Mouse (Mus musculus): ENCODE measurements around the gene Sertad1. TPM values are rescaled to one million over a fixed set of nuclear protein-coding genes. Genes with fewer than 3 reads are reported as not detected.

Gene Sertad1
- polyA plus RNA-seq, 1 experiment from 2014 or later: 25.1 TPM

DNA sequence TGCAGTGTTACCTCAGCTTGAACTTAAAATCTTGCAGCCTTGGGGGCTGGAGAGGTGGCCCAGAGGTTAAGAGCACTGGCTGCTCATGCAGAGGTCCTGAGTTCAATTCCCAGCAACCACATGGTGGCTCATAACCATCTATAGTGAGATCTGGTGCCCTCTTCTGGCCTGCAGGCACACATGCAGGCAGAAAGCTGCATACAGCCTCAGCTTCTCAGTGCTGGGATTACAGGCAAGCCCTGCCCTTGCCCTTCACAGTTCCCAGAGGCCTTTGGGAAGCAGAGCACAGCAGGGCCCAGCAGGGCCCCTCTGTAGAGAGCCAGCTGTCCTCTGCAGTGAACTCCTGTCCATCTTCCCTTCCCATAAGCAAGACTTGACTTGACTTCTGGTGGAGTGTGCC is 33.4 kb downstream of the Sertad1 start:
- peaks cover 42% of the 10 kb centered on the region for H3K36me3 ChIP-seq (replicated peaks)
- H3K27me3 ChIP-seq (replicated peaks; ENCODE audit: low read depth, poor library complexity, severe bottlenecking): no peaks in the 10 kb centered on the region
- no peak for DNase-seq (ENCODE audit: low spot score)
- H3K4me1 ChIP-seq: peaks cover 5% of the 10 kb centered on the region
- H3K27ac ChIP-seq (replicated peaks): no peak overlapping the region
- H3K9me3 ChIP-seq: peaks cover 2% of the 10 kb centered on the region; the same call in 1 of the 2 replicates
- H3K4me3 ChIP-seq: no peak overlapping the region

GRCm38 (mm10) chr7:27520599-27520998 is 33.9 kb downstream of the Sertad1 start:
- Histone ChIP-seq H3K27ac (replicated peaks) (no peak overlapping the region), H3K36me3 (replicated peaks) (peaks cover 42% of the 10 kb centered on the region), H3K9me3 (peaks cover 2% of the 10 kb centered on the region; the same call in 1 of the 2 replicates), H3K4me1 (peaks cover 5% of the 10 kb centered on the region), H3K4me3 (no peak overlapping the region), H3K27me3 (replicated peaks; ENCODE audit: low read depth, poor library complexity, severe bottlenecking) (no peaks in the 10 kb centered on the region)
- 73% methylated on average over 1 of the region's 1 CpGs for WGBS
- DNase-seq (ENCODE audit: low spot score): no peak

- H3K4me3 ChIP-seq: no peak within 1 kb of the TSS
- no peaks in the 10 kb centered on the region for H3K27me3 ChIP-seq (replicated peaks; ENCODE audit: low read depth, poor library complexity, severe bottlenecking)
- peaks cover 2% of the 10 kb centered on the region; the same call in 1 of the 2 replicates for H3K9me3 ChIP-seq
- 63% methylated on average over 5 of the region's 5 CpGs for WGBS
- no peak within 1 kb of the TSS for H3K27ac ChIP-seq (replicated peaks)
- no peak for DNase-seq (ENCODE audit: low spot score)
- H3K36me3 ChIP-seq (replicated peaks): peaks cover 22% of the 10 kb centered on the region; the same call in 1 of the 2 replicates
- H3K4me1 ChIP-seq: peaks cover 11% of the 10 kb centered on the region
Measured at GRCm38 (mm10) chr7:27522967-27523366, 36.3 kb downstream of the Sertad1 start, which contains the start of gene Hipk4. Hipk4 (plus strand) TSS chr7:27523267.

- peaks cover 14% of the 10 kb centered on the region; the same call in 1 of the 2 replicates for H3K36me3 ChIP-seq (replicated peaks)
- no peak for DNase-seq (ENCODE audit: low spot score)
- no peak overlapping the region for H3K27ac ChIP-seq (replicated peaks)
- H3K4me1 ChIP-seq: peaks cover 11% of the 10 kb centered on the region
- 96% methylated on average over 13 of the region's 13 CpGs for WGBS
- H3K27me3 ChIP-seq (replicated peaks; ENCODE audit: low read depth, poor library complexity, severe bottlenecking): no peaks in the 10 kb centered on the region
- H3K4me3 ChIP-seq: no peak overlapping the region
- peaks cover 2% of the 10 kb centered on the region; the same call in 1 of the 2 replicates for H3K9me3 ChIP-seq
Measured at GRCm38 (mm10) chr7:27523805-27524204, 37.1 kb downstream of the Sertad1 start.

GRCm38 (mm10) chr7:27526039-27526827 is 39.5 kb downstream of the Sertad1 start:
- peak; percentile 84 for DNase-seq (ENCODE audit: low spot score)
- WGBS: 29% methylated on average over 10 of the region's 10 CpGs
- Histone ChIP-seq H3K9me3 (no peaks in the 10 kb centered on the region), H3K27ac (replicated peaks) (no peak overlapping the region), H3K4me1 (peaks cover 11% of the 10 kb centered on the region), H3K4me3 (no peak overlapping the region), H3K36me3 (replicated peaks) (peaks cover 23% of the 10 kb centered on the region), H3K27me3 (replicated peaks; ENCODE audit: low read depth, poor library complexity, severe bottlenecking) (no peaks in the 10 kb centered on the region)

DNA sequence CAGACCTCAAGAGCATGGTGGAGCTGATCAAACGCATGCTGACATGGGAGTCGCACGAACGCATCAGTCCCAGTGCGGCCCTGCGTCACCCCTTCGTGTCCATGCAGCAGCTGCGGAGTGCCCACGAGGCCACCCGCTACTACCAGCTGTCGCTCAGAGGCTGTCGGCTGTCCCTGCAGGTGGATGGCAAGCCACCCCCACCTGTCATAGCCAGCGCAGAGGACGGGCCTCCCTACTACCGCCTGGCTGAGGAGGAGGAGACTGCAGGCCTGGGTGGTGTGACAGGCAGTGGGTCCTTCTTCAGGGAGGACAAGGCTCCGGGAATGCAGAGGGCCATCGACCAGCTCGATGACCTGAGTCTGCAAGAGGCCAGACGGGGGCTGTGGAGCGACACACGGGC is 42.4 kb downstream of the Sertad1 start:
- H3K36me3 ChIP-seq (replicated peaks): peaks cover 46% of the 10 kb centered on the region
- H3K27ac ChIP-seq (replicated peaks): no peak overlapping the region
- H3K4me1 ChIP-seq: peaks cover 6% of the 10 kb centered on the region; the same call in 1 of the 2 replicates
- DNase-seq (ENCODE audit: low spot score): no peak
- H3K9me3 ChIP-seq: no peaks in the 10 kb centered on the region
- WGBS: 80% methylated on average over 21 of the region's 21 CpGs
- H3K4me3 ChIP-seq: no peak overlapping the region
- no peaks in the 10 kb centered on the region for H3K27me3 ChIP-seq (replicated peaks; ENCODE audit: low read depth, poor library complexity, severe bottlenecking)

DNA sequence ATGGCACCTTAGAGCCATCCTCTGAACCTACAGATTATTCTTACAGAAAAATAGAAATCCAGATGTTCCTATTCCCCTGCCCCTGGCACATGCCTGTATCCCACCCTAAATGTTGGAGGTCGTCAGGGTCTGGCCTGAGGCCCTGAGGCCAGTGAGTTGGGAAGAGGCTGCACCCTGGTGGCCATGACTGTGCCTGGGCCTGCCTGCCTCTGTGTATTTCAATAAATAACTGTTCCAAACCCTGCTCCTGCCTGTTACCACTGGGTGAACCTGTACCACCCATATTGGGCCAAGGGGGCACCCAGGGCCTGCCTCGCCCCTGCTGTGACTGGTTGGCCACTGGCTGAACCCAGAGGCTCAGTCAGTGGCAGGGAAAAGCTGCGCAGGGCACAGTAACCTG is 44.2 kb downstream of the Sertad1 start:
- 74% methylated on average over 3 of the region's 3 CpGs for WGBS
- no peak for DNase-seq (ENCODE audit: low spot score)
- peaks cover 6% of the 10 kb centered on the region; the same call in 1 of the 2 replicates for H3K4me1 ChIP-seq
- no peaks in the 10 kb centered on the region for H3K9me3 ChIP-seq
- no peak overlapping the region for H3K27ac ChIP-seq (replicated peaks)
- peaks cover 63% of the 10 kb centered on the region for H3K36me3 ChIP-seq (replicated peaks)
- no peak overlapping the region for H3K4me3 ChIP-seq
- no peaks in the 10 kb centered on the region for H3K27me3 ChIP-seq (replicated peaks; ENCODE audit: low read depth, poor library complexity, severe bottlenecking)

- H3K9me3 ChIP-seq: no peaks in the 10 kb centered on the region
- H3K4me1 ChIP-seq: no peaks in the 10 kb centered on the region
- H3K4me3 ChIP-seq: no peak overlapping the region
- no peak overlapping the region for H3K27ac ChIP-seq (replicated peaks)
- no peak for DNase-seq (ENCODE audit: low spot score)
- WGBS: 93% methylated on average over 10 of the region's 10 CpGs
- H3K36me3 ChIP-seq (replicated peaks): peaks cover 71% of the 10 kb centered on the region
- no peaks in the 10 kb centered on the region for H3K27me3 ChIP-seq (replicated peaks; ENCODE audit: low read depth, poor library complexity, severe bottlenecking)
Measured at GRCm38 (mm10) chr7:27531707-27532106, 45.0 kb downstream of the Sertad1 start.

- Histone ChIP-seq H3K27me3 (replicated peaks; ENCODE audit: low read depth, poor library complexity, severe bottlenecking) (no peaks in the 10 kb centered on the region), H3K36me3 (replicated peaks) (peaks cover 78% of the 10 kb centered on the region), H3K9me3 (no peaks in the 10 kb centered on the region), H3K4me3 (no peak overlapping the region), H3K27ac (replicated peaks) (no peak overlapping the region), H3K4me1 (no peaks in the 10 kb centered on the region)
- no peak for DNase-seq (ENCODE audit: low spot score)
- 91% methylated on average over 9 of the region's 9 CpGs for WGBS
Measured at GRCm38 (mm10) chr7:27532480-27533050, 45.9 kb downstream of the Sertad1 start.

DNA sequence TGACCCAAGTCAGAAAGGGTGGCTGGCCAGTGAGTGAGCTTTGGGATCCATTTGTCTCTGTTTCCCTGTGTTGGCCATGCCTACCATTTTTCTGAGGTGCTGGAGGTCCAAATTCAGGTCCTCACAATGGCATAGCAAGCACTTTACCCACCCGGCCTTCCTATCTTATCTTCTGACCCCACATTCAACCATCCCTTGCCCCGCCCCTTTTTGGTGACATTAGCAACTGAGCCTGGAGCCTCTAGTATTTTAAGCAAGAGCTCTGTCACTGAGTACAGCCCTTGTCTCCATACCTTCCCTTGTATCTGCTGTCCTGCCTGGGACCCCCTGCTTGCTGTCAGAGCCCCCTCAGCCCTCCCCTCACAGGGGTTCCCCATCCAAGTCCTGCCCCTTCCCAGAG is 48.7 kb downstream of the Sertad1 start:
- 84% methylated on average over 2 of the region's 2 CpGs for WGBS
- Histone ChIP-seq H3K27ac (replicated peaks) (no peak overlapping the region), H3K4me3 (no peak overlapping the region), H3K9me3 (no peaks in the 10 kb centered on the region), H3K27me3 (replicated peaks; ENCODE audit: low read depth, poor library complexity, severe bottlenecking) (no peaks in the 10 kb centered on the region), H3K36me3 (replicated peaks) (peaks cover 80% of the 10 kb centered on the region), H3K4me1 (no peaks in the 10 kb centered on the region)
- DNase-seq (ENCODE audit: low spot score): no peak

DNA sequence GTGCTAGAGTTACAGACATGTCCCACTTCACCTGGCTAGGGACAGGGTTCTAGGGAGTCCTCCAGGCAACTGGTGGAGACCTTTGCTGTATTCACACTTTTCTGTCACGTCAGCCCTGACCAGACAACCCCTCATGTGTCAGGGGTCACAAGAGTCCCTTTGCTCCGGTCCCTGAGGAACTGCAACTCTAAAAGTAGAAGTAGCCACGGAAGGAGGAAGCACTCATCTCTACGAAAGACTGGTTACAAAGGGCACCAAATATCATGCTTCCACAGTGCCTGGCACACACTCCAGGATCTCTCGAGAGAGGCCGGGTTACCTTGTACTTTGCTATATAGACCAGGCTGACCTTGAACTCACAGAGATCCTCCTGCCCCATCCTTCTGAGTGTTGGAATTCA is 49.9 kb downstream of the Sertad1 start:
- 88% methylated on average over 6 of the region's 6 CpGs for WGBS
- Histone ChIP-seq H3K4me1 (peaks cover 1% of the 10 kb centered on the region), H3K36me3 (replicated peaks) (peaks cover 74% of the 10 kb centered on the region), H3K9me3 (no peaks in the 10 kb centered on the region), H3K27me3 (replicated peaks; ENCODE audit: low read depth, poor library complexity, severe bottlenecking) (0 out of 2 replicates have a peak, but pooled peaks cover 1% of the 10 kb centered on the region), H3K4me3 (no peak overlapping the region), H3K27ac (replicated peaks) (no peak overlapping the region)
- no peak for DNase-seq (ENCODE audit: low spot score)

DNA sequence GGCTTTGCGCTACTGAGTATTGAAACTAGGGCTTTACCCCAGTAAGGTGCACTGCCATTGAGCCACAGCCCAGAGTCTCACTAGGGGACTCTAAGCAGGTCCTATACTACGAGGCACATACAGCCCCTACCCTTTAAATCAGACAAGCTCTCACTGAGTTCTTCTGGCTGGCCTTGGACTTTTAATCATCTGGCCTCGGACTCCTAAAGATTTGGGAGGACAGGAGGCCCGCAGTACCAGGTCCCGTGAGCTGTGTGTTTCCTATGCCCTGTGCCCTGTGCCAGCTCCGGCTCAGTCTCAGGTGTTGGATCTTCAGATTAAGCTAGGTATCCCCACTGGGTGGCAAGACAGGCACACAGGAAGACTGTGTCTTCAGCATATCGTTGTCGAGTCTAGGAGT is 51.3 kb downstream of the Sertad1 start:
- Histone ChIP-seq H3K4me3 (no peak overlapping the region), H3K36me3 (replicated peaks) (peaks cover 60% of the 10 kb centered on the region), H3K9me3 (no peaks in the 10 kb centered on the region), H3K27me3 (replicated peaks; ENCODE audit: low read depth, poor library complexity, severe bottlenecking) (0 out of 2 replicates have a peak, but pooled peaks cover 4% of the 10 kb centered on the region), H3K4me1 (peaks cover 15% of the 10 kb centered on the region), H3K27ac (replicated peaks) (no peak overlapping the region)
- DNase-seq (ENCODE audit: low spot score): no peak
- WGBS: 88% methylated on average over 8 of the region's 8 CpGs

DNA sequence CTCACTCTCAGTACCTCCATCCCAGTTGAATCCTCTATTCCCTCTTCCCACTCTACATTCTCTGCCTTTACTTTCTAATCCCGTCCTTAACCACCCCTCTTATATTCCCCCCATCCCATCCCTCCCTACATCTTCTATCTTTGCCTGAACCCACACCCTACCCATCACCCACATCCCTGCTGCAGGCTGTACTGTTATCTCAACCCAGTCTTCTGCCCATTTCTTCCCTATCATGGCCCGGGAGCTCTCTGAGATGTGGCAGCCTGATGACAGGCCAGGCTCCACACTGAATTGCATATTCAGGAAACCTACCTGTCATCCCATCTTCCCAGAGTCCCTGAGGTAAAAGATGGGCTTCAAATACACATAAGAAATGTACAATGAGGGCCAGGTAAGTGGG is 52.1 kb downstream of the Sertad1 start:
- 89% methylated on average over 2 of the region's 2 CpGs for WGBS
- Histone ChIP-seq H3K27ac (replicated peaks) (no peak overlapping the region), H3K36me3 (replicated peaks) (peaks cover 53% of the 10 kb centered on the region), H3K4me3 (no peak overlapping the region), H3K4me1 (peaks cover 17% of the 10 kb centered on the region), H3K27me3 (replicated peaks; ENCODE audit: low read depth, poor library complexity, severe bottlenecking) (0 out of 2 replicates have a peak, but pooled peaks cover 4% of the 10 kb centered on the region), H3K9me3 (no peaks in the 10 kb centered on the region)
- no peak for DNase-seq (ENCODE audit: low spot score)
